Mouse (Mus musculus) ovary, postnatal 36 days (tissue): ENCODE measurements around the gene Rhbdd3.
A peak's percentile ranks its signal among the peaks of the same experiment; 100 is the strongest.

Source experiments
- DNase-seq: peaks from one replicate; pipeline ENCODE4 v3.0.0; 2022; ENCODE audit warnings: low spot score, mixed read lengths

Rhbdd3 gene

DNA sequence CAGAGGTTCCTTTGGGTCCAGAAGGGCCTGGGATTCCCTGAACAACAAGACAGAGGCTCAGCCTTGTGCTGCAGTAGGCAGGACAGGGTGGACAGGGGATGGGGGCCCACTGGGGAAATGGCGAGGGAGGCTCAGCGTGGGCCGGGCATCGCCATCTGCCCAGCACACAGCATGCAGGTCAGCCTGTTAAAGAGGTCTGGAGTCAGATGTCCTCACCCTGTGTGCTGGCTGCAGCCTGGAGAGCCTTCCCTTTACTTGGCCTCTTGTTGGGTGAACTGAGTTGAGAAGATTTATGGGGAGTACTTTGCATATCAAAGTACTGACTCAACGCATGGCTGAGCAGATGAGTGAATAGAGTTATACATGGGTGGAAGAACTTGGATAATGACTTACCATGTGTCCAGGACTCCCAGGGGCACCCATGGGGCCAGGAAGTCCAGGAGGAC, 30.3 kb downstream of the Rhbdd3 start:
- DNase-seq, result no peak

DNA sequence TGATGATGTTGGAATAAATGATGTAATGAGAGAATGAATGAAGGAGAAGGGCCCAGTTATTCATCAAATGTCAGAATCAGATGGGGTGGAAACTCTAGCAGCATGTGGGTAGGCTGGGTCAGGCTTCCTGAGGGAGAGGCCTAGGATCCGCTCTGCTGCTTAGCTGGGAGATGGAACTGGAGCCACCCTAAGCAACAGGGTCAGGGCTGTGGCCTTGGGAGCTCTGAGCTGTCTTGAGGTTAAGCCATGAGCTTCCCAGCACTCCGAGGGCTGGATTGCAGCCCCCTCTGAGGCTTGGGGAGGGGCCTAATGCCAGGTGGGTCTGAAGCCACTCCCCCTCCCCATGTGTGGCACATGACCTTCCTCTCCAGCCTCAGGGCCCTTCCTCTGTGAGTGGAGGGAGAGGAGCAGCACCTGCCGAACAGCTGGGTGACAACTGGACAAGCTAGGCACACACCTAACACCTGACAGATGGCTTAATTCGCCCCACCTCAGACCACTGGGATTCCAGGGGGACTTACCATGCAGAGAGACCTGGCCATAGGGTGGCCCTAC, 31.5 kb downstream of the Rhbdd3 start:
- no peak for DNase-seq

DNA sequence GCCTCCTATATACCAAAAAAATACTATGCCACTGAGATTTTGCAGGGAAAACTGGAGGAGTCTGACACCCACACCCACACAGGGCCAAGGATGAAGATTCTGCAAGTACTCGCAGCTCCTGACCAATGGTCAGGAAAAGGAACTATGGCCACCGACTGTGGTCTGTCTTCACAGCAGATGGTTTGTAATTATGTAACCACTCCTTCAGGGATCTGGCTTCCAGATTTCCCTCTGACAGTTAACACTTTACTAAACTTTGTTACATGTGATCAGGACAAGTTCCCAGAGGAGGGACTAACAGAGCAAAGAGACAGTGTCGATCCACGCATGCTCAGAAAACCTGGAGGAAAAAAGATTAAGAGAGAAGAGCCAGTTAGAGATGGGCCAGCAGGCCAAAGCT, 34.0 kb downstream of the Rhbdd3 start:
- DNase-seq, result no peak

DNA sequence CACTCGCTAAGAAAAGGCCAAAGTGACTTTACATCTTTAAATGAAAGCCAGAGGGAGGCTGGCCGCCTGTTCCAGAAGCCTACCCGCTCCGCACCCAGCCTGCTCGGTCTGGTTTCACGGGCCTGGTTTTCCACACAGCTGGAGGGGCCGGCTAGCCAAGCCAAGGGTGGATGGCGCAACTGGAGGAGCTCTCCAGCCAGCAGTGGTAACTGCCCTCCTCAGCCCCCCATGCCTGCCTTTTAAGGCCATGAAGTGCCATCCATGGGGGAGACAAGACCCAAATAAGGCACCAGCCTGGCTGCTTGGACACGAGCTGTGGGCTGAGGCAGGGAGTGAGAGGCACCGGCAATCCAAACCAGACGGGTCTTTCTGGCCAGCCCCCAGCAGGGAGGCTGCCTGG, 37.2 kb downstream of the Rhbdd3 start:
- DNase-seq, result peak; percentile 36

DNA sequence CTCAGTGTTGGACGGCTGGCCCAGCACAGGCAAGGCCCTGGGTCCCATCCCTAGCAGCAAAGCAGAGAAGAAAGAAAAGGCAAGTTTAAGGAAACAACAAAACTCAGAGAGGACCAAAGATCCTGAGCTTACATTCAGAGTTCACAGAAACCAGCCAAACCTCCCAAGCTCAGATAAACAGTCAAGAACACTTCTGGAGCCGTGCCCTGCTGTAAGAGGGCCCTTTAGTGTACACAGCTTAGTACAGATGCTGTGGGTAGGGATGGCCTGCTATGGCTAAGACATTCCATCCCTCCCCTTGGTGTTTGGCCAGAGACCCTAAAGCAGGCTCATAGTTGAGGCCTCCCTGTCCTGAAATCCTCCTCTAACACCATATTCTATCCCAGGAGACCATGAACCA, 39.9 kb downstream of the Rhbdd3 start:
- DNase-seq, result no peak

DNA sequence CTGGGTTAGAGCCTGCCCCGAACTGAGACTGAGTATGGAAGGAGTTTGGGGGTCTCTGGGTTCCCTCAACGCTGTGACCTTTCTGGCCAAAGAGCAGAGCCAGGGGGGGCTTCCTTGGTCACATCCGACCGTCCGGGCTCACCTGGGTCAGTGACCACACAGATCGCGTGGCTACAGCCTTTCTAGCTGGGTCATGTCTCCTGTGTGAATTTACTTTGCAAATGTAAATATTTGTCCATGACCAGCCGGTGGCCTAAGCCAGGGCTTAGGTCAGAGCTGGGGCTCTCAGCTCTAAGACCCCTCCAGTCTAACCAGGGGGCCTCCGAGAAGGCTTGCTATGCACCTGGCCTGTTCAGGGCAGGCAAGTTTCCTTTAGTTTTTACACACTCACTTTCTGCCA, 40.6 kb downstream of the Rhbdd3 start:
- DNase-seq, result no peak

DNA sequence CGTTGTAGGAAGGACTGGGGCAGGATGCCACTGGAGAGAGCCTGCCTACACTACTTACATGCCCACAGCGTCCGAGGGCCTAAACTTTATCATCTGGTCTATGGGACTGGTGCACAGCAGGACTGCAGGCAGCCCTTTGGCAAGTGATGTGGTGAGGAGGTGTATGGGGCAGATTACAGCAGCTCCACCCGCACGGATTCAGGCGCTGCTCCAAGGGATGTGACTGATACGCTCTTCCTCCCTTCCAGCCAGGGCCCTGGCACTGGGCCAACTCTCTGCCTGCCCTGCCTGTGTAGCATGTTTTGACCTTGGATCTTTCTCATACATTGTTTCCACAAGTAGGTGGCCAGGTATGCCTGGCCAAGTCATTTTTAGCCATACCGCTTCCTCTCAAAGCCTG, 41.9 kb downstream of the Rhbdd3 start:
- peak; percentile 76 for DNase-seq

DNA sequence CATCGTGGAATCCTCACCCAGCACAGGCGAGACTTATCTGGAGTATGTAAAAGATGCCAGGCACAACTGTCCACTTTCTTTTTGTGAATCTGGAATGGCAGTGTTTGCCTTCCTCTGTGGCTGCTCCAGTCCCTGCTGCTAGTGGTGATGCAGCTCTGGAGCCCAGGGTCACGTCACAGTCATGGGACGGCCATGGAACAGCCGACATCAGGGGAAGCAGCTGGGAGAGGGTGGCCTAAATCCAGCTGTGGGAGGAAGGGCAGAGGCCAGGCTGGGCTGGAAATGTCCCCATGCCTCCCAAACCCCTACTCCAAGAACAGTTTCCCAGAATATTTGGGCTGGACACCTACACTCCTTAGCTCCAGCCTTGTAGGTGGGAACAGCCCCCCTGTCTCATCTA, 42.5 kb downstream of the Rhbdd3 start:
- DNase-seq, result no peak

DNA sequence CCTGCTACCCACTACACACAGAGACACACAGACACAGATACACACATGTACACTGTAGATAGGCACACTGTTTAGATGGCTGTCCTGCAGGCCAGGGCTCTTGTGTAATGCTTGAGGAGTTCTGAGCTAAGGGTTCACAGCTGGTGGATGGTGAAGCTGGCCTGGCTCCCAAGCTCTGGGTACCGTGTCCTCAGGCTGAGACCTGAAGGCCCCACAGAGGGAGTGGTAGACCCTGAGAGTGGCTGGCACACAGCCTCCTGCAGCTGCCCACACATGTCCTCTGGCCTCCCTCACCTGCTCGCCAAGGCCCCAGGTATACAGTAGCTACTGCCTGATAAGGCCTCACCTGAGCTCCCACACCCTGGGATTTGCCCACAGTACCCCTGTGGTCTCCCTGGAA, 43.2 kb downstream of the Rhbdd3 start:
- DNase-seq, result no peak

DNA sequence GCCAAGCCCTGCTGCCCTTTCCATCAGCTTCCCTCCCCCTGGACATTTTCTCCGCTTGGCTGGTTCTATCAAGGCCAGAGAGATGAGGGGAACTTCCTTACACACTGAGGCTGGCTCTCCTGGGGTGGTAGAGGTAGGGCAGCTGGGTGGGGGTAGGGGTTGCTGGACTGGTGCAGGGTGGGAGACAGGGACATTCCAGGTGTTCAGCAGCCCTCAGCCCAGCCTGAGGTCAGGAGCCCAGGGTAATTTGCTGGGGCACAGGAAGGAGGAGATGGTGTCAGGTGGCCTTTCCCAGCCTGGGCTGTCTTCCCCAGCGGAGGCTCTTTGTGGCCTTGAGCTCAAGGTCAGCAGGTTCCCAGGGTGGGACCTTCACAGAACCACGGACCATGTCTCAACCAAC, 46.9 kb downstream of the Rhbdd3 start:
- no peak for DNase-seq

DNA sequence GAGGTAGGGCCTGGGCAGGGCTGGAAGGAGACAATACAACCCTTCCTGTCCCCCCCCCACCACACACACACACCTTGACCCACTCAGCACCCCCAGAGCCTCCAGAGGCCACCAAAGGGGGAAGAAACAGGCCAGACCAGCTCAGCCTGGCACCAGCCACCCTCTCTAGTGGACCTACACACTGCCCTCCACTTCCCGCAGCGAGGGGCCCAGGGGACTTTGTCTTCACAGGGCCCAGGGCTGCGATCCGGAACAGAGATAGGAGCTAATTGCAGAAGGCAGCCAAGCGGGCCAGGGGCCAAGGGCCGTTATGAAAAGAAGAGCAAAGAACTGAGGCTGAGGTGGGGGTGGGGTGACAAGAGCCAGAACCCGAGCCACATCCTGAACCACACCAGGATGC, 50.5 kb downstream of the Rhbdd3 start:
- no peak for DNase-seq

DNA sequence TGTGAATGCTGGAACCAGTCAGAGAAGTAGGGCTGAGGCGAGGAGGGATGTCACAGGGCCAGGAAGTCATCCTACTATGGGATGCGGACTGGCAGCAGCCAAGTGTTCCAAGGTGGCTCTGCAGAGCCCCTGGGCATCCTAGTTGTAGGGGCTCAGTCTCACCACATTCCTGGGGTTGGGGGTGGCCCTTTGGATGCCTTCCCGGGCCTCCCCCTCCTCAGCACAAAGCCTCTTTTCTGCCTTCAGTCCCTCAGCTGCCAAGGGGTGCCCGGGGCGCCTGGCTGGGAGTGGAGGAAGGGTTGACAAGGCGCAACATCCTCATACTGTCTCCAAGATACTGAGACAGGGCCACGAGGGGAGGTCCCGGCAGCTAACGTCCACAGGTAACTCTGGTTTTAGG, 51.2 kb downstream of the Rhbdd3 start:
- DNase-seq, result no peak

DNA sequence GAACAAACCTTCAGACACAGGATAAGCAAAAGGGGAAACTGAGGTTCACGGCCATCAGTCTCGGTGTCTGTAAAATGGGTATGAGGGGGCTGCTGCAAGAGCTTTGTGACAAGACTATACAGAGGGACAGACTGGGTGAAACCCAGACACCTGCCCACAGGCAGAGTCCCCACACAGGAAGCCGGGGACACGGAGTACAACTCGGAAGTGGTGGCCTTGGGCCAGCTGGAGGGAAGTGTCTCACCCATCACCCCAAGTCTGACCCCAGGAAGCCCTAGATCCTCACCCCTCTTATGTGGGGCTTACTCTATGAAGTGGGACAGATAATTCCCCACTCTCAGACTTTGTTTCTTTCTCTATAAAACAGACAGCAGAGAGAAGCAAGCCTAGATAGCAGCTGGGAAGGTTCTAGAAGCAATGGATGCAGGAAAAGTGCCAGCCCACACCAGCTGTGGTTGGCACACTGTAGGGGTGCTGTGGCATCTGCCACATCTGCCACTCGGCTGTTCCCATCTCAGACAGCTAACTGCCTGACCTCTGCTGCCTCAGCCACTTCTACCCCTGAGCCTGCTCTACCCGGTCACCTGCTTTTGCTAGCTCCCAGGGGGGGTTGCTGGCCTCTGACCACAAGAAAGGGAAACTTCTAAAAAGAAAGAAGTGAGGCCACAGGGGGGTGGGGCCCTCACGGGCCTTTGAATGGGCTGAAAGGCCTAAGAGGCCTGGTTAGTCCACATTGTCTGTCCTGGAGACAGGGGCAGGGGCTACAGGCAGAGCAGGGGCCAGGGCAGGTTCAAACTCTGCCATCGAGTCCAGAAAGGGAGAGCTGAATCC, 51.9 kb downstream of the Rhbdd3 start:
- no peak for DNase-seq

DNA sequence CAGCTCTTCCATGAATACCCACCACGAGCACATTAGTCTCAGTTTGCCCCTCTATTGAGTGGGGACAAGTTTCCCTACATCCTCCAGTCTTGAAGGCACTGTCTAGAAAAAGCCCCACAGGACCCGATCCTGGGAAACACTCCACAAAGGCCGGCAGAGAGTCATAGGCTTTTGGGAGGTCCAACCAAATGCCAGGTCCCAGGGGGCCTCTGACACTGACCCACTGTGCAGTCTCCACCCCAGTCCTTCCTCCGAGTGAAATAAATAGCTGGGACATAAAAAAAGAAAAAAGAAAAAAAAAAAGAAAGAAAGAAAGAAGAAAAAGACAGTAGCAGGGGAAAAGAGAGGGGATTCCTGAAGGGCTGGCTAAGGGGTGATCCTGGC, 52.5 kb downstream of the Rhbdd3 start:
- no peak for DNase-seq

DNA sequence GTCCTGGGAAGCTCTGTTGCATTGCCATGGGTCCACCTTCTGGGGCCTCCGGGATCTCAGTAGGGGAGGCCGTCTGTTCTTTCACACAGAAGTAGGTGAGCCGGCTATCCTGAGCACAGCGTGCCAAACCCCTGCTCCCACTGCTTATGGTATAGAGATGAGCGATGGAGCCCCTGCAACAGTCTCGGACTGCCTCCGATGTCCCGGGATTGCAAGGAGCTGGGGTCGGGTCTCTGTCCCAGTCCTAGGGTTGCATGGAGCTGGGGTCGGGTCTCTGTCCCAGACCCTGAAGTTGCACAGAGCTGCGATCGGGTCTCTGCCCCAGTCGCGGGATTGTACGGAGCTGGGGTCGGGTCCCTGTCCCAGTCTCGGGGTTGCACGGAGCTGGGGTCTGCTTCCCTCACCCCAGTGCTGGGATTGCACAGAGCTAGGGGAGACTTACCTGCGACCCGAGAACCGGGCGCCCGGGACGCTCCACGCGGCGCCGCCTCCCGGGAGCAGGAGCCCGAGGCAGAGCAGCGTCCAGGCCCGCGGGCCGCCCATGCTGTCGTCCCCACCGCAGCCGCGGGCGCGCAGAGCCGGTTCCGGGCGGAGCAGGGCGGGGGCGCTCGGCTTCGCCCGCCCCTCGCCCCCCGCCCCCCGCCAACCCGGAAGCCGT, 53.1 kb downstream of the Rhbdd3 start, which contains the start of gene Emid1:
Gene Emid1, minus strand, starts transcription at position 578 of the 658 bp plus-strand sequence.
- peak; percentile 48 for DNase-seq

DNA sequence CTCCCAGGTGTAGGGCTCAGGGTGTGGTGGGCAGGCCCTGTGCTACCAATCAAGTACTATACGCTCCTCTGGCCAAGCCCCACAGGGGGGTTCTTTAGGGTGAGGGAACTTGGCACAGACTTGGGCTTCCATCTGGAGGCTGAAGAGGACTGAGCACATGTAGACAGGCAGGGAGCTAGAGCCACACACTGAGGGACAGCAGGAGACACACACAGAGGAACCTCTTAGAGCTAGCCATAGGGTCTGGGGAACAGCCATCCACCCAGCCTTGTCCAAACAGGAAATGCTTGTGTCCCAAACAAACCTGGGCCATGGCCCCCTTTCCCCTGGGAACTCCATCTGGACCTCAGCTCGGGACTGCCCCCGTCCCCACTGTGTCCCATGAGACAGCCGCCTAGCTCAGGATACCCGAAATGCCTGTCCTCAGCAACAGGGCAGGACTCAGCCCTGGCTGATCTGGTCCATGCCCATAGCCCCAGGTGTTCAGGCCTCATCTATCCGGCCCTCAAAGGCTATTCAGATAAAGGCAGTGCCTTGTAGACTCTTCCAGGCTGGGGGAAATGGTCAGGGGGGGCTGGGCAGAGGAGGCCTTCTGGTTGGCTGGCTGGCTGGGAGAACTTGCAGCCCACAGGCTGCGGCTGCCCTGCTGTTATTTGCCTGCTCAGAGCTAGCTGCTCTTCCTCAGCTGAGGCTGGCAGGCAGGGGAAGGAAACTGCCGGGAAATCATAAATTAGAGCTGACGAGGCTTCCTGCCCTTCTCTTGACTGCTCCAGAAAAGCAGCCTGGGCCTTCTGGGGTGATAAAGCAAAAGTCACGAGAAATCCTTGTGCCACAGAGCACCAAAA, 56.5 kb downstream of the Rhbdd3 start:
- no peak for DNase-seq
